Mouse (Mus musculus) cortical plate, adult 2 months (tissue): Measurements from ENCODE around the gene Cenpp.

Experiments used
- CTCF ChIP-seq: fragments of 200-500 bp; IDR thresholded peaks from 2 replicates; pipeline ENCODE4 v1.5.1; 2011; ENCODE audit warnings: mild to moderate bottlenecking, control low read depth, low read length; ENCODE audit not compliant: insufficient read depth; ENCODE audit errors: extremely low read depth
- POLR2A ChIP-seq: fragments of 200-500 bp; IDR thresholded peaks from 2 replicates; pipeline ENCODE4 v1.6.1; 2011; ENCODE audit warnings: mild to moderate bottlenecking, low read length, control low read depth; ENCODE audit not compliant: insufficient read depth; ENCODE audit errors: extremely low read depth

DNA sequence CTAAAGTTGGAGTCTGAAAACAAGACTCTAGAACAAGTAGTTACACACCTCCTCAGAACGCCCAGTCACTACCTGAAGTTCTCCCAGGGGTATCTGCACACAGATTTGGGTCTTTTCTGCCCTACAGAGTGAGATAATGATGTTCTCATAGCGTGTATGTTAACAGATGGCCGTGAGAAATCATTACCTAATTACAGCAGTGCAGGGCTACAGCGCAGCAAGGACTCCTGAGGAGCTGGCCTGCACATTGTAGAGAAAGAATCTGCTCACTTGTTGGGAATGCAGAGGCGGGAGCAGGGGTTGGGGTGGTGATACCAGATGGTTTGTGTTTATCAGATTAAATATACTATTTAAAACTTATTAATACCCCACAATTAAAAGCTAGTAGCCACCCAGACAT is 172.0 kb downstream of the Cenpp start:
- TF ChIP-seq CTCF (no peak), POLR2A (no peak)
